Mouse (Mus musculus) hindbrain, postnatal 0 days (tissue): Measurements from ENCODE around the gene Pde3a. TPM values are rescaled to one million over a fixed set of nuclear protein-coding genes. Genes with fewer than 3 reads are reported as not detected.

Experiments
- ATAC-seq: fragments of 200-750 bp; cut with Nextera tagmentation; 2 replicates; pipeline ENCODE4 v1.8.0; 2017; ENCODE audit warnings: mild to moderate bottlenecking, moderate TSS enrichment, moderate library complexity
- DNase-seq: peaks from one replicate; pipeline ENCODE4 v3.0.0-alpha.2; 2015; ENCODE audit warnings: low spot score
- H3K27ac ChIP-seq: fragments of 300-500 bp; sonication (generic); 2 replicates; pipeline ENCODE4 v1.5.1; 2014; ENCODE audit warnings: mild to moderate bottlenecking
- H3K27me3 ChIP-seq: fragments of 300-500 bp; sonication (generic); 2 replicates; pipeline ENCODE4 v1.6.1; 2014; ENCODE audit warnings: low read length, mixed read lengths; ENCODE audit not compliant: insufficient read depth
- H3K36me3 ChIP-seq: fragments of 300-500 bp; sonication (generic); 2 replicates; pipeline ENCODE4 v1.6.1; 2014; ENCODE audit warnings: low read length, mixed read lengths; ENCODE audit not compliant: insufficient read depth
- H3K4me1 ChIP-seq: fragments of 300-500 bp; sonication (generic); 2 replicates; pipeline ENCODE4 v1.6.1; 2014; ENCODE audit warnings: antibody characterized with exemption, low read length, mixed read lengths; ENCODE audit not compliant: insufficient read depth
- H3K4me2 ChIP-seq: fragments of 300-500 bp; sonication (generic); 2 replicates; pipeline ENCODE4 v1.6.1; 2014; ENCODE audit warnings: low read depth, mild to moderate bottlenecking, low read length, moderate library complexity, mixed read lengths
- H3K4me3 ChIP-seq: fragments of 300-500 bp; sonication (generic); 2 replicates; pipeline ENCODE4 v1.5.1; 2014; ENCODE audit warnings: low read length
- H3K9ac ChIP-seq: fragments of 300-500 bp; sonication (generic); replicated peaks from 2 replicates; pipeline ENCODE4 v1.6.1; 2014; ENCODE audit warnings: mild to moderate bottlenecking, low read length, moderate library complexity, mixed read lengths
- H3K9me3 ChIP-seq: fragments of 300-500 bp; sonication (generic); 2 replicates; pipeline ENCODE4 v1.6.1; 2016; ENCODE audit warnings: low read length, mixed read lengths
- CTCF ChIP-seq: IDR thresholded peaks from 2 replicates; pipeline ENCODE4 v1.5.1; 2016; ENCODE audit warnings: antibody characterized with exemption, control low read depth, low read depth
- WGBS: fragments of 180-500 bp; shearing (Covaris S2); extraction: QIAGEN DNeasy Blood & Tissue Kit; methylation state at CpG from one replicate; pipeline ENCODE4 v1.1.7; 2014; 5-methylcytosine and 5-hydroxymethylcytosine counted together
- polyA plus RNA-seq: library from polyadenylated mRNA; unstranded; fragments of >200 nt; fragmentation: Nextera tagmentation; extraction: Ambion mirVana; gene quantifications from 2 replicates; pipeline ENCODE4 v1.2.1, GENCODE M21; 2015
- total RNA-seq: library from RNA; depleted of rRNA; stranded (reverse); fragments of >200 nt; gene quantifications from 2 replicates; pipeline ENCODE4 v1.2.3, GENCODE M21; 2014

The Pde3a gene
- total and polyA plus RNA-seq, 2 experiments from 2014 or later: 2.1 to 12.5 TPM

GRCm38 (mm10) chr6:141257434-141258202 is 8.5 kb downstream of the Pde3a start:
- H3K36me3 ChIP-seq: no peaks in the 10 kb centered on the region
- H3K9me3 ChIP-seq: no peaks in the 10 kb centered on the region
- DNase-seq (peak; percentile 59), ATAC-seq (0 out of 2 replicates have a peak, but pooled peaks have one; percentile 38)
- H3K4me1 ChIP-seq: no peaks in the 10 kb centered on the region
- 86% methylated on average over 6 of the region's 6 CpGs for WGBS
- no peak overlapping the region for H3K27ac ChIP-seq
- no peaks in the 10 kb centered on the region for H3K27me3 ChIP-seq
- H3K9ac ChIP-seq: no peak overlapping the region
- H3K4me3 ChIP-seq: no peak overlapping the region
- TF ChIP-seq CTCF: peak; percentile 65
- no peak overlapping the region for H3K4me2 ChIP-seq

- no peak overlapping the region for H3K9ac ChIP-seq
- DNase-seq (no peak), ATAC-seq (no peak)
- no peak overlapping the region for H3K27ac ChIP-seq
- no peaks in the 10 kb centered on the region for H3K9me3 ChIP-seq
- no peaks in the 10 kb centered on the region for H3K27me3 ChIP-seq
- no peak overlapping the region for H3K4me2 ChIP-seq
- 87% methylated on average over 4 of the region's 4 CpGs for WGBS
- H3K4me1 ChIP-seq: no peaks in the 10 kb centered on the region
- H3K4me3 ChIP-seq: no peak overlapping the region
- TF ChIP-seq CTCF: no peak
- no peaks in the 10 kb centered on the region for H3K36me3 ChIP-seq
These were observed 16.2 kb downstream of the Pde3a start for GRCm38 (mm10) chr6:141265257-141265656.

- H3K4me1 ChIP-seq: no peaks in the 10 kb centered on the region
- no peak overlapping the region for H3K4me2 ChIP-seq
- H3K27ac ChIP-seq: no peak overlapping the region
- DNase-seq (no peak), ATAC-seq (no peak)
- H3K9me3 ChIP-seq: no peaks in the 10 kb centered on the region
- WGBS: 85% methylated on average over 11 of the region's 11 CpGs
- no peak overlapping the region for H3K4me3 ChIP-seq
- no peaks in the 10 kb centered on the region for H3K36me3 ChIP-seq
- TF ChIP-seq CTCF: no peak
- H3K9ac ChIP-seq: no peak overlapping the region
- no peaks in the 10 kb centered on the region for H3K27me3 ChIP-seq
These were observed 19.0 kb downstream of the Pde3a start for GRCm38 (mm10) chr6:141267888-141268570.

GRCm38 (mm10) chr6:141268871-141269270 is 19.8 kb downstream of the Pde3a start:
- DNase-seq: no peak
- H3K9me3 ChIP-seq: no peaks in the 10 kb centered on the region
- no peaks in the 10 kb centered on the region for H3K4me1 ChIP-seq
- H3K27me3 ChIP-seq: no peaks in the 10 kb centered on the region
- H3K4me3 ChIP-seq: no peak overlapping the region
- no peak for TF ChIP-seq CTCF
- 90% methylated on average over 5 of the region's 5 CpGs for WGBS
- no peak overlapping the region for H3K27ac ChIP-seq
- no peak overlapping the region for H3K9ac ChIP-seq
- H3K4me2 ChIP-seq: no peak overlapping the region
- no peak for ATAC-seq
- no peaks in the 10 kb centered on the region for H3K36me3 ChIP-seq

- TF ChIP-seq CTCF: no peak
- 90% methylated on average over 5 of the region's 5 CpGs for WGBS
- H3K9ac ChIP-seq: no peak overlapping the region
These were observed 22.1 kb downstream of the Pde3a start for GRCm38 (mm10) chr6:141271133-141271532.

GRCm38 (mm10) chr6:141271579-141271978 is 22.5 kb downstream of the Pde3a start:
- 88% methylated on average over 3 of the region's 3 CpGs for WGBS
- Histone ChIP-seq H3K4me1 (no peaks in the 10 kb centered on the region), H3K9me3 (no peaks in the 10 kb centered on the region), H3K4me2 (no peak overlapping the region), H3K36me3 (no peaks in the 10 kb centered on the region), H3K27me3 (no peaks in the 10 kb centered on the region), H3K4me3 (no peak overlapping the region), H3K27ac (no peak overlapping the region), H3K9ac (no peak overlapping the region)
- no peak for ATAC-seq
- no peak for DNase-seq
- TF ChIP-seq CTCF: no peak

More at GRCm38 (mm10) chr6:141271133-141271532, 22.1 kb downstream of the Pde3a start:
- no peaks in the 10 kb centered on the region for H3K36me3 ChIP-seq
- ATAC-seq (no peak), DNase-seq (no peak)
- H3K4me3 ChIP-seq: no peak overlapping the region
- no peak overlapping the region for H3K4me2 ChIP-seq
- H3K27me3 ChIP-seq: no peaks in the 10 kb centered on the region
- no peaks in the 10 kb centered on the region for H3K4me1 ChIP-seq
- no peaks in the 10 kb centered on the region for H3K9me3 ChIP-seq
- H3K27ac ChIP-seq: no peak overlapping the region

- H3K4me3 ChIP-seq: no peak overlapping the region
- DNase-seq (no peak), ATAC-seq (no peak)
- no peaks in the 10 kb centered on the region for H3K27me3 ChIP-seq
- H3K4me1 ChIP-seq: no peaks in the 10 kb centered on the region
- no peak overlapping the region for H3K4me2 ChIP-seq
- TF ChIP-seq CTCF: no peak
- H3K36me3 ChIP-seq: no peaks in the 10 kb centered on the region
- WGBS: 91% methylated on average over 6 of the region's 6 CpGs
- H3K9me3 ChIP-seq: no peaks in the 10 kb centered on the region
- no peak overlapping the region for H3K27ac ChIP-seq
- no peak overlapping the region for H3K9ac ChIP-seq
These were observed 24.6 kb downstream of the Pde3a start for GRCm38 (mm10) chr6:141273685-141274084.
